Mouse (Mus musculus) lung, postnatal 0 days (tissue): Measurements from ENCODE around the gene Dgkz.

ENCODE experiments used
- CTCF ChIP-seq: IDR thresholded peaks from 2 replicates; pipeline ENCODE4 v1.5.1; 2016; ENCODE audit warnings: antibody characterized with exemption, mild to moderate bottlenecking
- EP300 ChIP-seq: IDR thresholded peaks from 2 replicates; pipeline ENCODE4 v1.6.1; 2016; ENCODE audit warnings: antibody characterized with exemption, mild to moderate bottlenecking, control low read depth

DNA sequence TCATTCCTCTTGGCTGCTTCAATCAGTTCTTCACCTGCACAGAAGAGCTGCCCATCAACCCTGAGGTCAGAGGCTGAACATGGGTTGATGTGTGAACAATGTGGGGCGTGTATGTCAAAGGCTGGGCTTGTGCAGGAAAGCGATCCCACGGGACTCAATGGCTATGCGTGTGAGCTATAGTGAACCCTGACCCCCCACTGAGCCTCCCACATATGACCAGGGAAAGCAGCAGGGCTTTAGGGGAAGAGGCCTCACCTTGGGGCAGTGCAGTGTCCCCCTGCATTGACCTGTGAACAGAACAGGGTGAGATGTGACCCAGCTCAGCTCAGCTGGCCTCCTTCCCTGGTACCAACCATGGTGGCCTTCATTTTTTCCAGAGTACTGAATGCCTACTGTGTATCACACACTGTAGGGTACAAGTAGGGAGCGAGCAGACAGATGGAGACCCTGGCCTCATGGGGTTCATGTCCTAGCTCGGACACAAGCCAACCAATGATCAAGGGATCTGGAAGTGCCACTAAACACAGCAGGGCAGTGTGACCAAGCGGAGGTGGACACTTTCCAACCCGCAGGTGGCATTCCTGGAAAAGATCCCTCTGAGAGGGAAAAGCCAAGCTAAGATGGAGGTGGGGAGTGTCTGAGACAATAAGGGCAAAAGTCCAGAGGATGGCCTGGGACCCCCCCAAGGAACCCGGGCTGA, 40.7 kb downstream of the Dgkz start:
- TF ChIP-seq CTCF = no peak
- no peak for TF ChIP-seq EP300
